Mouse (Mus musculus) heart, embryonic 16.5 days (tissue): Measurements from ENCODE around the gene Cpa3. TPM values are rescaled to one million over a fixed set of nuclear protein-coding genes. Genes with fewer than 3 reads are reported as not detected.

Experiments used
- ATAC-seq: fragments of 200-750 bp; cut with Nextera tagmentation; replicated peaks from 2 replicates; pipeline ENCODE4 v1.8.0; 2017; ENCODE audit warnings: moderate number of reproducible peaks; ENCODE audit not compliant: insufficient read depth, low FRiP score; ENCODE audit errors: extremely low read depth
- H3K27ac ChIP-seq: fragments of 300-500 bp; sonication (generic); 2 replicates; pipeline ENCODE4 v1.5.1; 2014; ENCODE audit warnings: mild to moderate bottlenecking, low read length, control low read depth, moderate library complexity
- H3K27me3 ChIP-seq: fragments of 300-500 bp; sonication (generic); 2 replicates; pipeline ENCODE4 v1.6.1; 2014; ENCODE audit warnings: low read length, mixed read lengths; ENCODE audit not compliant: control insufficient read depth, insufficient read depth
- H3K36me3 ChIP-seq: fragments of 300-500 bp; sonication (generic); 2 replicates; pipeline ENCODE4 v1.6.1; 2014; ENCODE audit not compliant: control insufficient read depth, insufficient read depth
- H3K4me1 ChIP-seq: fragments of 300-500 bp; sonication (generic); 2 replicates; pipeline ENCODE4 v1.6.1; 2014; ENCODE audit warnings: low read length, mixed read lengths; ENCODE audit not compliant: control insufficient read depth, insufficient read depth
- H3K4me2 ChIP-seq: fragments of 300-500 bp; sonication (generic); 2 replicates; pipeline ENCODE4 v1.6.1; 2014; ENCODE audit warnings: low read depth, mild to moderate bottlenecking, control low read depth, low read length
- H3K4me3 ChIP-seq: fragments of 300-500 bp; sonication (generic); 2 replicates; pipeline ENCODE4 v1.5.1; 2014; ENCODE audit warnings: mild to moderate bottlenecking, control low read depth, low read length
- H3K9ac ChIP-seq: fragments of 300-500 bp; sonication (generic); 2 replicates; pipeline ENCODE4 v1.6.1; 2014; ENCODE audit warnings: low read length, control low read depth
- H3K9me3 ChIP-seq: fragments of 300-500 bp; sonication (generic); replicated peaks from 2 replicates; pipeline ENCODE4 v1.6.1; 2016; ENCODE audit warnings: low read length; ENCODE audit not compliant: control insufficient read depth
- WGBS: fragments of 180-500 bp; shearing (Covaris S2); extraction: QIAGEN DNeasy Blood & Tissue Kit; methylation state at CpG from one replicate; pipeline ENCODE4 v1.1.7; 2014; 5-methylcytosine and 5-hydroxymethylcytosine counted together
- polyA plus RNA-seq: library from polyadenylated mRNA; unstranded; fragments of >200 nt; fragmentation: Nextera tagmentation; extraction: Ambion mirVana; gene quantifications from 2 replicates; pipeline ENCODE4 v1.2.1, GENCODE M21; 2015

The Cpa3 gene
- polyA plus RNA-seq, result 11.1 and 12.9 TPM in 2 replicates

- Histone ChIP-seq H3K36me3 (no peaks in the 10 kb centered on the region), H3K27me3 (no peaks in the 10 kb centered on the region), H3K27ac (no peak within 1 kb of the TSS), H3K4me2 (no peak within 1 kb of the TSS), H3K4me1 (no peaks in the 10 kb centered on the region), H3K9me3 (no peaks in the 10 kb centered on the region), H3K4me3 (no peak within 1 kb of the TSS), H3K9ac (no peak within 1 kb of the TSS)
- 59% methylated on average over 3 of the region's 3 CpGs for WGBS
- ATAC-seq, result no peak
Measured at GRCm38 (mm10) chr3:20242050-20242449, at the start of gene Cpa3. Gene Cpa3, minus strand, starts transcription at chr3:20242181.

GRCm38 (mm10) chr3:20291370-20291769 is 49.4 kb upstream of the Cpa3 start:
- Histone ChIP-seq H3K4me1 (no peaks in the 10 kb centered on the region), H3K27ac (no peak overlapping the region), H3K9me3 (no peaks in the 10 kb centered on the region; the same call in 1 of the 2 replicates), H3K36me3 (no peaks in the 10 kb centered on the region), H3K9ac (no peak overlapping the region), H3K4me2 (no peak overlapping the region), H3K27me3 (no peaks in the 10 kb centered on the region), H3K4me3 (no peak overlapping the region)
- no peak for ATAC-seq

- H3K4me2 ChIP-seq, result no peak overlapping the region
- no peaks in the 10 kb centered on the region for H3K27me3 ChIP-seq
- H3K4me1 ChIP-seq, result no peaks in the 10 kb centered on the region
- no peak overlapping the region for H3K27ac ChIP-seq
- H3K9ac ChIP-seq, result no peak overlapping the region
- no peaks in the 10 kb centered on the region; the same call in 1 of the 2 replicates for H3K9me3 ChIP-seq
- ATAC-seq, result no peak
- WGBS, result 76% methylated on average over 2 of the region's 2 CpGs
- H3K36me3 ChIP-seq, result no peaks in the 10 kb centered on the region
- no peak overlapping the region for H3K4me3 ChIP-seq
Measured at GRCm38 (mm10) chr3:20288761-20289160, 46.8 kb upstream of the Cpa3 start.

GRCm38 (mm10) chr3:20281796-20282195 is 39.8 kb upstream of the Cpa3 start:
- Histone ChIP-seq H3K4me1 (no peaks in the 10 kb centered on the region), H3K4me3 (no peak overlapping the region), H3K27ac (no peak overlapping the region), H3K36me3 (no peaks in the 10 kb centered on the region), H3K9ac (no peak overlapping the region), H3K9me3 (no peaks in the 10 kb centered on the region), H3K27me3 (no peaks in the 10 kb centered on the region), H3K4me2 (no peak overlapping the region)
- WGBS, result 42% methylated on average over 1 of the region's 1 CpGs
- no peak for ATAC-seq

GRCm38 (mm10) chr3:20275633-20276032 is 33.7 kb upstream of the Cpa3 start, which contains the start of gene Cpb1:
Gene Cpb1, minus strand, starts transcription at chr3:20275733.
- WGBS, result 81% methylated on average over 3 of the region's 3 CpGs
- no peak for ATAC-seq
- no peaks in the 10 kb centered on the region for H3K4me1 ChIP-seq
- H3K4me3 ChIP-seq, result no peak within 1 kb of the TSS
- no peak within 1 kb of the TSS for H3K4me2 ChIP-seq
- H3K27me3 ChIP-seq, result no peaks in the 10 kb centered on the region
- no peaks in the 10 kb centered on the region for H3K9me3 ChIP-seq
- no peaks in the 10 kb centered on the region for H3K36me3 ChIP-seq
- H3K27ac ChIP-seq, result no peak within 1 kb of the TSS
- H3K9ac ChIP-seq, result no peak within 1 kb of the TSS

GRCm38 (mm10) chr3:20254566-20255479 is 12.8 kb upstream of the Cpa3 start:
- ATAC-seq, result no peak
- Histone ChIP-seq H3K27me3 (no peaks in the 10 kb centered on the region), H3K9ac (no peak overlapping the region), H3K36me3 (no peaks in the 10 kb centered on the region), H3K4me3 (no peak overlapping the region), H3K9me3 (no peaks in the 10 kb centered on the region), H3K4me1 (peaks cover 5% of the 10 kb centered on the region; the same call in 1 of the 2 replicates), H3K27ac (no peak overlapping the region), H3K4me2 (no peak overlapping the region)
- 28% methylated on average over 9 of the region's 9 CpGs for WGBS

GRCm38 (mm10) chr3:20243913-20244312 is 1.9 kb upstream of the Cpa3 start:
- Histone ChIP-seq H3K9ac (no peak overlapping the region), H3K4me2 (no peak overlapping the region), H3K27me3 (no peaks in the 10 kb centered on the region), H3K9me3 (no peaks in the 10 kb centered on the region), H3K36me3 (no peaks in the 10 kb centered on the region), H3K4me3 (no peak overlapping the region), H3K27ac (no peak overlapping the region), H3K4me1 (no peaks in the 10 kb centered on the region)
- ATAC-seq, result no peak
- WGBS, result 70% methylated on average over 1 of the region's 1 CpGs

- Histone ChIP-seq H3K9me3 (no peaks in the 10 kb centered on the region), H3K27me3 (no peaks in the 10 kb centered on the region), H3K36me3 (no peaks in the 10 kb centered on the region), H3K27ac (no peak overlapping the region), H3K4me3 (no peak overlapping the region), H3K9ac (no peak overlapping the region), H3K4me2 (no peak overlapping the region), H3K4me1 (no peaks in the 10 kb centered on the region)
- WGBS, result 80% methylated on average over 3 of the region's 3 CpGs
- no peak for ATAC-seq
Measured at GRCm38 (mm10) chr3:20239741-20240140, 2.2 kb downstream of the Cpa3 start.

GRCm38 (mm10) chr3:20236965-20237364 is 5.0 kb downstream of the Cpa3 start:
- Histone ChIP-seq H3K36me3 (no peaks in the 10 kb centered on the region), H3K9me3 (no peaks in the 10 kb centered on the region), H3K27me3 (no peaks in the 10 kb centered on the region), H3K4me3 (no peak overlapping the region), H3K4me2 (no peak overlapping the region), H3K4me1 (no peaks in the 10 kb centered on the region), H3K27ac (no peak overlapping the region), H3K9ac (no peak overlapping the region)
- 38% methylated on average over 1 of the region's 1 CpGs for WGBS
- no peak for ATAC-seq
